Mouse (Mus musculus) olfactory bulb, adult 2 months (tissue): ENCODE measurements around the gene Mpnd.

Source experiments
- CTCF ChIP-seq: fragments of 200-500 bp; IDR thresholded peaks from 2 replicates; pipeline ENCODE4 v1.5.1; 2012; ENCODE audit warnings: low read depth, mild to moderate bottlenecking, low read length, moderate library complexity; ENCODE audit not compliant: insufficient read depth
- POLR2A ChIP-seq: fragments of 200-500 bp; IDR thresholded peaks from 2 replicates; pipeline ENCODE4 v1.6.1; 2012; ENCODE audit warnings: mild to moderate bottlenecking, low read depth, low read length, moderate library complexity; ENCODE audit not compliant: insufficient read depth

- no peak for TF ChIP-seq CTCF
- no peak for TF ChIP-seq POLR2A
Measured at GRCm38 (mm10) chr17:56062081-56062480, 56.6 kb downstream of the Mpnd start.
